Mouse (Mus musculus) thymus, adult 2 months (tissue): ENCODE results near the gene Arpc4. TPM values are rescaled to one million over a fixed set of nuclear protein-coding genes. Genes with fewer than 3 reads are reported as not detected.

Experiments used
- DNase-seq: peaks from one replicate; pipeline ENCODE4 v3.0.0; 2021
- H3K27ac ChIP-seq: fragments of 200-500 bp; 2 replicates; pipeline ENCODE4 v1.5.1; 2012; ENCODE audit warnings: low read length, control low read depth; ENCODE audit not compliant: control insufficient read depth, insufficient read depth
- H3K27me3 ChIP-seq: fragments of 200-500 bp; 2 replicates; pipeline ENCODE4 v1.6.1; 2012; ENCODE audit warnings: mild to moderate bottlenecking, low read length, moderate library complexity, mixed read lengths; ENCODE audit not compliant: control insufficient read depth, insufficient read depth
- H3K36me3 ChIP-seq: fragments of 200-500 bp; 2 replicates; pipeline ENCODE4 v1.6.1; 2012; ENCODE audit warnings: mild to moderate bottlenecking, low read length, moderate library complexity; ENCODE audit not compliant: control insufficient read depth, insufficient read depth
- H3K4me1 ChIP-seq: fragments of 200-500 bp; replicated peaks from 2 replicates; pipeline ENCODE4 v1.6.1; 2012; ENCODE audit warnings: low read length; ENCODE audit not compliant: control insufficient read depth, insufficient read depth
- H3K4me3 ChIP-seq: fragments of 200-500 bp; 2 replicates; pipeline ENCODE4 v1.5.1; 2012; ENCODE audit warnings: mild to moderate bottlenecking, low read length, control low read depth, moderate library complexity; ENCODE audit not compliant: control insufficient read depth, insufficient read depth
- CTCF ChIP-seq: fragments of 200-500 bp; IDR thresholded peaks from 2 replicates; pipeline ENCODE4 v1.5.1; 2012; ENCODE audit warnings: mild to moderate bottlenecking, control low read depth, low read length, moderate library complexity, borderline replicate concordance; ENCODE audit not compliant: control insufficient read depth, poor library complexity, insufficient read depth; ENCODE audit errors: extremely low read depth
- POLR2A ChIP-seq: fragments of 200-500 bp; IDR thresholded peaks from 2 replicates; pipeline ENCODE4 v1.6.1; 2012; ENCODE audit warnings: mild to moderate bottlenecking, low read length, control low read depth, moderate library complexity; ENCODE audit not compliant: control insufficient read depth, poor library complexity, insufficient read depth; ENCODE audit errors: extremely low read depth
- WGBS: fragments of 180-500 bp; shearing (Covaris S2); methylation state at CpG from one replicate; pipeline ENCODE4 v1.1.7; 2018; 5-methylcytosine and 5-hydroxymethylcytosine counted together
- polyA plus RNA-seq: library from polyadenylated mRNA; depleted of rRNA; stranded (reverse); fragments of >200 nt; gene quantifications from 2 replicates; pipeline ENCODE4 v1.2.3, GENCODE M21; 2012

Arpc4 gene
- polyA plus RNA-seq, 1 experiment: 118 TPM

- Histone ChIP-seq H3K27ac (no peak overlapping the region), H3K36me3 (0 out of 2 replicates have a peak, but pooled peaks cover 4% of the 10 kb centered on the region), H3K27me3 (no peaks in the 10 kb centered on the region), H3K4me1 (no peaks in the 10 kb centered on the region), H3K4me3 (no peak overlapping the region)
- WGBS: 95% methylated on average over 1 of the region's 1 CpGs
- DNase-seq: no peak
- TF ChIP-seq POLR2A (no peak), CTCF (no peak)
Observed at GRCm38 (mm10) chr6:113410001-113410400, 32.1 kb downstream of the Arpc4 start.

GRCm38 (mm10) chr6:113416416-113416815 is 38.5 kb downstream of the Arpc4 start:
- DNase-seq: no peak
- no peak for TF ChIP-seq CTCF
- TF ChIP-seq POLR2A: no peak
- 93% methylated on average over 5 of the region's 5 CpGs for WGBS
- Histone ChIP-seq H3K4me3 (no peak overlapping the region), H3K27ac (no peak overlapping the region), H3K27me3 (no peaks in the 10 kb centered on the region), H3K36me3 (no peaks in the 10 kb centered on the region), H3K4me1 (peaks cover 12% of the 10 kb centered on the region)

GRCm38 (mm10) chr6:113418441-113419198 is 40.7 kb downstream of the Arpc4 start:
- H3K27ac ChIP-seq: no peak overlapping the region
- H3K27me3 ChIP-seq: no peaks in the 10 kb centered on the region
- 14% methylated on average over 16 of the region's 16 CpGs for WGBS
- H3K4me3 ChIP-seq: peak overlapping the region; percentile 70
- no peaks in the 10 kb centered on the region for H3K36me3 ChIP-seq
- TF ChIP-seq CTCF: no peak
- TF ChIP-seq POLR2A: no peak
- no peak for DNase-seq
- peaks cover 12% of the 10 kb centered on the region for H3K4me1 ChIP-seq

DNA sequence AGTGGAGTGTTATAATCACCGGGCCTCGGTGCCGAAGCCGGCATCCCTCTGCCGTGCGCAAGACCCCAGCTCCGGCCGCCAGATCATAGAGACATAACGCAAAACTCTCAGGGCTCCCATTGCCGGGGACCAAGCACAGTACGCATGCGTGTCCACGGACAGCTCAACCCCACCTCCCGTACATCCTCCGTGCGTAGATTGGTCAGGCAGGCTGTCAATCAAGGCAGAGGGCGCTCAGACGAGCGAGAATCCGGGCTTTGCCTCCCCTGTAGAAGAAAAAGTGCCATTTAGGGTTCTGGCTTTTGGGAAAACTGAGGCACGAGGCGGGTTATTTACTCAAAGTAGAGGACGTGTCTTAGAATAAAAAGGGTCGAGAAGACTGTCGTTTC is 41.3 kb downstream of the Arpc4 start, which contains the start of gene Rpusd3:
Rpusd3 (minus strand) TSS at position 142 of the 389 bp plus-strand sequence.
- Histone ChIP-seq H3K27me3 (no peaks in the 10 kb centered on the region), H3K4me3 (peak within 1 kb of the TSS; percentile 70), H3K27ac (no peak within 1 kb of the TSS), H3K4me1 (peaks cover 12% of the 10 kb centered on the region), H3K36me3 (no peaks in the 10 kb centered on the region)
- peak; percentile 99 for DNase-seq
- under 1% methylated on average over 25 of the region's 25 CpGs for WGBS
- TF ChIP-seq CTCF (no peak), POLR2A (peak; percentile 54; the same call in 1 of the 2 replicates)

- peaks cover 12% of the 10 kb centered on the region for H3K4me1 ChIP-seq
- H3K4me3 ChIP-seq: no peak overlapping the region
- H3K36me3 ChIP-seq: no peaks in the 10 kb centered on the region
- no peak overlapping the region for H3K27ac ChIP-seq
- no peak for DNase-seq
- TF ChIP-seq CTCF: no peak
- no peak for TF ChIP-seq POLR2A
- WGBS: 65% methylated on average over 4 of the region's 4 CpGs
- H3K27me3 ChIP-seq: no peaks in the 10 kb centered on the region
Observed at GRCm38 (mm10) chr6:113423000-113423399, 45.1 kb downstream of the Arpc4 start.

DNA sequence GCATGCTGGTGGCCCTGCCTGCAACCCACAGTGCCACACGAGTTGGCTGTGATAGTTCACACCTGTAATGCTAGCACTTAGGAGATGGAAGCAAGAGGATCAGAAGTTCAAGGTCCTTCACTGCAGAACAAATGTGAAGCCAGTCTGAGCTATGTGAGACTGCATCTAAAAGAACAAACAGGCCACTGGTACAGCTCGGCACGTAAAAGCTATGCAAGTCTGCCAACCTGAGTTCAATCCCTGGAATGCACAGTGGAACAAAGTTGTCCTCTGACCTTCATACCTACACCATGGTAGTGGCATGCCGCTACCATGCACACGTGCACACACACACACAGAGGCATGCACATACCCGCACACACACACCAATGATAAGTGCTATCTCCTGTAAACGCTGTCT is 46.3 kb downstream of the Arpc4 start:
- no peaks in the 10 kb centered on the region for H3K27me3 ChIP-seq
- no peak overlapping the region for H3K4me3 ChIP-seq
- TF ChIP-seq CTCF: no peak
- no peak for TF ChIP-seq POLR2A
- no peak for DNase-seq
- H3K27ac ChIP-seq: no peak overlapping the region
- 92% methylated on average over 7 of the region's 7 CpGs for WGBS
- peaks cover 3% of the 10 kb centered on the region for H3K4me1 ChIP-seq
- H3K36me3 ChIP-seq: no peaks in the 10 kb centered on the region

GRCm38 (mm10) chr6:113426696-113427095 is 48.8 kb downstream of the Arpc4 start:
- DNase-seq: no peak
- H3K4me3 ChIP-seq: no peak overlapping the region
- no peaks in the 10 kb centered on the region for H3K27me3 ChIP-seq
- WGBS: 95% methylated on average over 4 of the region's 4 CpGs
- no peak for TF ChIP-seq POLR2A
- no peak for TF ChIP-seq CTCF
- no peaks in the 10 kb centered on the region for H3K4me1 ChIP-seq
- no peaks in the 10 kb centered on the region for H3K36me3 ChIP-seq
- H3K27ac ChIP-seq: no peak overlapping the region
